Mouse (Mus musculus) spleen, adult 2 months (tissue): ENCODE results near the gene Dst.

Source experiments
- CTCF ChIP-seq: fragments of 200-500 bp; IDR thresholded peaks from 2 replicates; pipeline ENCODE4 v1.5.1; 2011; ENCODE audit warnings: mild to moderate bottlenecking, inconsistent platforms; ENCODE audit not compliant: insufficient read depth, insufficient read length, insufficient replicate concordance; ENCODE audit errors: extremely low read depth
- POLR2A ChIP-seq: fragments of 200-500 bp; IDR thresholded peaks from 2 replicates; pipeline ENCODE4 v1.6.1; 2011; ENCODE audit warnings: low read depth, low read length, inconsistent platforms

DNA sequence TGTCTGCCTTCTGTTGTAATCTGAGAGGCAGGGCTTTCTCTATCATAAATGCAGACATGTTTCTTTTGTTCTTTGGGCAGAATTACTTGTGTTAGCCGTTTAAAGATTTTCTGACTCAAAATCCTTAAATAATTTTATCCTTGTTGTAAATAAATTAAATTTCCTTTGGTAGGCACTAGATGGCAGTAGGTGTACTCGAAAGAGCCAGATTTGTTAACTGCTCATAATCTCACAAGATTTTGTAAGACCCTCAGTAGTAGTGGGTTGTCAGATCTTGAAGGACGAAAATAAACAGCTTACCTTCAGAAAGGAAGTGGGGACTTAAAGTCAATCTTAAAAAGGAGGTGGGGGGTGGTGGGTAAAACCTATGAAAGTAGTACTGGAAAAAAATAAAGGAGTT, 209.7 kb downstream of the Dst start:
- TF ChIP-seq POLR2A (no peak), CTCF (no peak)
